Mouse (Mus musculus) lung, postnatal 14 days (tissue): ENCODE measurements at regions not wholly inside any gene's neighbourhood (a gene's known extent, or its start where the extent isn't known, plus 50 kb on each side); places are given as distances from the start of the nearest gene placed in this dataset.
A peak's percentile ranks its signal among the peaks of the same experiment; 100 is the strongest.

Experiments
- DNase-seq: peaks from one replicate; pipeline ENCODE4 v3.0.0; 2021

GRCm38 (mm10) chr1:35985318-35985717, 82.9 kb upstream of the Hs6st1 start:
- no peak for DNase-seq

GRCm38 (mm10) chr1:35986666-35987065, 81.5 kb upstream of the Hs6st1 start:
- no peak for DNase-seq

- no peak for DNase-seq
These were observed 75.8 kb upstream of the Hs6st1 start for GRCm38 (mm10) chr1:35992227-35992909.

- DNase-seq = no peak
These were observed 75.3 kb upstream of the Hs6st1 start for GRCm38 (mm10) chr1:35992937-35993336.

GRCm38 (mm10) chr1:35995691-35996090, 72.5 kb upstream of the Hs6st1 start:
- no peak for DNase-seq

- DNase-seq = no peak
These were observed 66.9 kb upstream of the Hs6st1 start for GRCm38 (mm10) chr1:36001319-36001718.

GRCm38 (mm10) chr1:36001821-36002220, 66.4 kb upstream of the Hs6st1 start:
- no peak for DNase-seq

GRCm38 (mm10) chr1:36003592-36003991, 64.6 kb upstream of the Hs6st1 start:
- no peak for DNase-seq

GRCm38 (mm10) chr1:36008598-36008997, 59.6 kb upstream of the Hs6st1 start:
- no peak for DNase-seq

- peak; percentile 13 for DNase-seq
These were observed 59.1 kb upstream of the Hs6st1 start for GRCm38 (mm10) chr1:36009010-36009619.

GRCm38 (mm10) chr1:36010151-36010550, 58.0 kb upstream of the Hs6st1 start:
- no peak for DNase-seq

- DNase-seq = no peak
These were observed 57.4 kb upstream of the Hs6st1 start for GRCm38 (mm10) chr1:36010834-36011233.

GRCm38 (mm10) chr1:36012081-36012765, 56.0 kb upstream of the Hs6st1 start:
- DNase-seq = no peak

- no peak for DNase-seq
These were observed 54.3 kb upstream of the Hs6st1 start for GRCm38 (mm10) chr1:36013823-36014341.

- DNase-seq = no peak
These were observed 53.8 kb upstream of the Hs6st1 start for GRCm38 (mm10) chr1:36014372-36014771.

GRCm38 (mm10) chr1:36015210-36015609, 53.0 kb upstream of the Hs6st1 start:
- DNase-seq = no peak

GRCm38 (mm10) chr1:36016566-36016965, 51.6 kb upstream of the Hs6st1 start:
- DNase-seq = no peak

GRCm38 (mm10) chr1:36017061-36017461, 51.1 kb upstream of the Hs6st1 start:
- DNase-seq = peak; percentile 8

GRCm38 (mm10) chr1:36017656-36018055, 50.5 kb upstream of the Hs6st1 start:
- no peak for DNase-seq
